Mouse (Mus musculus) frontal cortex, postnatal 10 days (tissue): Measurements from ENCODE around the gene Rnf212b.

Experiments
- DNase-seq, 2 experiments: peaks; one replicate each; pipeline ENCODE4 v3.0.0; 2022; ENCODE audit warnings: low spot score in 2 of 2, mixed read lengths in 1 of 2

Rnf212b gene

DNA sequence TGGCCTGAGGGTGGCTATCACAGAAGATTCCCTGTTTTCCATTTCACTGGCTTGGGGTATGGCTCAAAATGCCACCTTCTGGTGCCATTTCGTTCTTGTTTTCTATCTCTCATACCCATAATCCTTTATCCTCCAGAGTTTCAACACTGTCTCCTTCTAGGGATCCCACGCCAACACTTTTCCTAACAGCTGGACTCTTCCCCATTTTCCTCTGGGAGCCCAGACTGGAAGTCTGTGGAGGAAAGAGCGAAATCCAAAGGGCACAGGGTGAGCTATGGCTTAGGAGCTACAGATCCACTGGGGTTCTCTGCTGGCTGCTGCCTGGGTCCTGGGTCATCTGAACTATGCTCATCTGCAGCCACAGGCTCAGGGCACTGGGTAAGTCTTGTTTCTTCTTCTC, 60.2 kb downstream of the Rnf212b start:
- no peak for DNase-seq

DNA sequence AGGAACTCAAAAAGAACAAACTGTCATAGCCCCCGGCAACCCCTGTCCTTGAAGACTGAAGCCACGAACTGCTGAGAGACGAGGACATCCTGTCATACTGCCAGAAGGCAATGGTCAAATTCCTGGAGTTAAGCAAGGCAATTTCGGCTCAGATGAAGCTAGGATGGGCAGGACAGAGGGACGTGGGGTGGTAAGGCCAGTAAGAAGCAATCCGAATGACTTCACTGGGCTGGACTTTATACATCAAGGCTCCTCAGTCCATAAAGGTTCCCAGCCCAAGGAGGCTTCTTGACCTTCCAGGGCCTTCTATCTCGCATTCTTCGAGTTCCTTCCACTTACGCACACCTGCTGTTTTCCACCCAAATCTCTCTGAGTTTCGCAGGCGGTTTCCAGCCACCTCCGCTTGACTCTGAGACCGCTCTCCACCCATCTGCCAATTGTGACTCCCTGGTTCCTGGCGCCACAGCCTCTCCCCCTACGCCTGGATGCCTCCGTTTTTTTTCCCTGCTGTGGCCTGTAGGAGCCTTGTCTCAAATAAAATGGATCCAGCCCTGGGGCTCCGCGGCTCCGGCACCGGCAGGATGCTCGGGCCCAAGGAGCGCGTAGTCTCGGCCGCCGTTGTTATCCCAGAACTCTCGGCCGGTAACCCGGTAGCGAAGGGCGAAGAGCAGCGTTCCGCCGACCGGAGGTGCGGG, 62.0 kb downstream of the Rnf212b start:
- DNase-seq, result peak in 1 of 2 experiments; percentile 37

DNA sequence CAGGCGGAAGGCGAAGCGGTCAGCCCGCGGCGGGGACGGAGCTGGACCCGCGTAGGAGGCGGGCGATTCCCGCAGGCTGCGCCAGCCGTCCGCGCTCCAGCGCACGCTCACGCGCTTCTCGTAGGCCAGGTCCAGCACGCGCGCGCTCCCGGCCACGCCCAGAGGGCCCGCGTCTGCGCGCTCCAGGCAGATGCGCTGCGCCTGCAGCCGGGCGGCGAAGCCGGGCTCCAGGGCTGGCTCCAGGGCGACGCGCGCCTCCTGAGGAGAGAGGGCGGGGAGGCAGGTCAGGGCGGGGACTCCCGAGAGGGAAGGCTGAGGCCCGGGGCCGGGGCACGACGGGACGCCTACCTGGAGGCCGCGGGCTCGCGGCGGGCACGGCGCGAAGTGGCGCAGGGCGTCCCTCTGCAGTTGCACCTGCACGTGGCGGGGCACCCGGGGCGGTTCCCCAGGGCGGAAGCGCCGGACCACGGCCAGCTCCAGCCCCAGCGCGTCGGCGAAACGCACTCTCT, 62.7 kb downstream of the Rnf212b start:
- peak; percentile 84 to 89 for DNase-seq

DNA sequence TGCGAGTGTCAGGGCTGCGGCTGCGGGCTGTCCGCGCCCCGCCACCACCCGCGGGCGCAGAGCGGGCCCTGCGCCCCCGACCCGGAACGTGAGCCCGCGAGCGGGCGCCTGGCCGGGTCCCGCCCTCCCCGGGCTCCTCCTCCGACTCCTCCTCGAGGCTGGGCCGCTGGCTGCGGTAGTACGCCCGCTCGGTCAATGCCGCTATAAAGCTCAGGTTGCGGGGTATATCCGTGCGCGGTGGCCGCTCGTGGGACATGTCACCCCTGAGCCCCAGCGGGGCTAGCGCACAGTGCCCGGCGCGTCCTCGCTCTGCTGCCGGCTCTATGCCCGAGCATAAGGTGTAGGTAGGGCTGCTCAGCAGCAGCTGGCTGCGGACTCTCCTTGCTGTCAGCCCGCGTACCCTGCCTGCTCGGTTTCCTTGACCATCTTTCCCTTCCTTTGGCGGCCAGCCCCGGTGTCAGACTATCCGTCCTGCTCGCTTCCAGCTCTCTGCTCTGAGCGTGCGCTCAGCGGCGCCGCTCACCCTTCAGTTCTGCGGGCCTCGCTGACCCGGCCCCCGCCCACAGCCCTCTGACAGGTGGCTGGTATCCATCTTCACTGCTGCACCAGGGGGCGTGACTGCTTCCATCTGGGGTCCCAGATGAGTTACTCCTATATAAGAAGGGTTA, 63.2 kb downstream of the Rnf212b start, which contains the start of gene Ppp1r3e:
Gene Ppp1r3e (minus strand): TSS at position 503 of the 668 bp plus-strand sequence.
- DNase-seq, result peak; percentile 34 to 69

DNA sequence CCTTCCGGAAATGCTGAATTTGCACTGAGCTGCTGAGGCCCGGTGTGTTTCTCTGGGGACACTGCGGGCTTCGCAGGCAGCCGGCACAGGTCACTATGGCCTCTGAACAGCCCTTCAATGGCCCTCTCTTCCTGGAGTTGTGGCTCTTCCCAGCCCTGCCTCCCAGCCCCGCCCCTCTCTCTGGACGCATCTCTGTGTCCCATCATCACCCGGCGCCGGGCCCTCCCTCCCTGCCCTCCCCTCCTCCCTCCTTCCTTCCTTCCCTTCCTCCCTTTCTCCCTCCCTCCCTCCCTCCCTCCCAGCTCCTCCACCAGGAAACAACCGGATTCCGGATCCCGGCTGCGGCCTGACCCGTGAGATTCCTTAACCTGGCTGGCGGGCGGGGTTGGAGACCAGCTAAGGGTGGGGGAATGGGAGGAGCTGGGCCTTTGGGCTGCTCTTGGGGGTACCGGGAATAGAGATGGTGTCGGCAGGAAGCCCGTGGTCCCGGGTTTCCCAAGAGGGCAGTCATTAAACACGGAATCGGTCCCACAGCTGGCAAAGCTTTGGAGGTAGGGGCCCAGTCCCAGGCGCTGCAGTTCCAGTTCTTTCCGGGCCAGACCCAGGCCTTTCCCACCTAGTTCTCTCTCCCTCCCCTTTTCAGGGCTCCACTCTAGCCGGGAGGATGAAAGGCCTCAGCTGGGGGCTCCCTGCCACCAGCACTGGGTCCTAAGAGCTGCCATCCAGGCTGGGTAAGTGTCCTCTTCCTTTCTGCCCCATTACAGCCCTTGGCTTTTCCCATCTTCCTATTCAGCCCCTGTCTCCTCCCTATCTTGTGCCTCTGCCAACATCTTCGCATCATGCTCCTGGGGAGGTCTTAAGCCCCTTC, 69.4 kb downstream of the Rnf212b start, which contains the start of the genes Bcl2l2 and Gm20521:
Gene Bcl2l2 (plus strand): TSS at position 224 of the 868 bp plus-strand sequence.
Gene Gm20521 (plus strand): TSS at position 288 of the 868 bp plus-strand sequence.
- peak; percentile 62 to 73 for DNase-seq

DNA sequence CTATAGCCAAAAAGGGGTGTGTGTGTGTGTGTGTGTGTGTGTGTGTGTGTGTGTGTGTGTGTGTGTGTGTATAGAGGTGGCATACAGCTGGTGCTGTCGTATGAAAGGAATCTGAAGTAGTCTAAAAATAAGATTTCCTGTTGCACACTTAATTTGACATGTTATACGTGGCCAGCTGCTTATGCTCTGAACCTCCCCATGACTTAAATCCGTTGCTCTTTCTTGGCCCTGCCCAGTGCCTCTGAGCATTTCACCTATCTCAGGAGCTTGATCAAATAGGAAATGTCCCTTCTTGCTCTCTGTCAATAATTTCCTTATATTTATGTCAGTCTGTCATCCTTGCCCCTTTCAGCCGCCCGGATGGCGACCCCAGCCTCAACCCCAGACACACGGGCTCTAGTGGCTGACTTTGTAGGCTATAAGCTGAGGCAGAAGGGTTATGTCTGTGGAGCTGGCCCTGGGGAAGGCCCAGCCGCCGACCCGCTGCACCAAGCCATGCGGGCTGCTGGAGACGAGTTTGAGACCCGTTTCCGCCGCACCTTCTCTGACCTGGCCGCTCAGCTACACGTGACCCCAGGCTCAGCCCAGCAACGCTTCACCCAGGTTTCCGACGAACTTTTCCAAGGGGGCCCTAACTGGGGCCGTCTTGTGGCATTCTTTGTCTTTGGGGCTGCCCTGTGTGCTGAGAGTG, 70.2 kb downstream of the Rnf212b start:
- no peak for DNase-seq

DNA sequence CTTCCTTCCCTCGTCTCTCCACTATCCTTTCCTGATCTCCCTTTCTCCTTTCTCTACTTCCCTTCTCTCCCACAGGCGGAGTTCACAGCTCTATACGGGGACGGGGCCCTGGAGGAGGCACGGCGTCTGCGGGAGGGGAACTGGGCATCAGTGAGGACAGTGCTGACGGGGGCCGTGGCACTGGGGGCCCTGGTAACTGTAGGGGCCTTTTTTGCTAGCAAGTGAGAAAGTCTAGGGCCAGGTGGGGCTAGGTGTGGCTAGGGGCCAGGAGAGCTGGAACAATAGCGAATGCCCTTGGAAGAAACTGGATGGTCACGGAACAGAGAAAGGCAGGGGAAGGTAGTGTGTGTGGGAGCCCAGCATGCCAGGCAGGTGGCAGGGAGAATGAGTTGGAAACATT, 71.4 kb downstream of the Rnf212b start:
- no peak for DNase-seq

DNA sequence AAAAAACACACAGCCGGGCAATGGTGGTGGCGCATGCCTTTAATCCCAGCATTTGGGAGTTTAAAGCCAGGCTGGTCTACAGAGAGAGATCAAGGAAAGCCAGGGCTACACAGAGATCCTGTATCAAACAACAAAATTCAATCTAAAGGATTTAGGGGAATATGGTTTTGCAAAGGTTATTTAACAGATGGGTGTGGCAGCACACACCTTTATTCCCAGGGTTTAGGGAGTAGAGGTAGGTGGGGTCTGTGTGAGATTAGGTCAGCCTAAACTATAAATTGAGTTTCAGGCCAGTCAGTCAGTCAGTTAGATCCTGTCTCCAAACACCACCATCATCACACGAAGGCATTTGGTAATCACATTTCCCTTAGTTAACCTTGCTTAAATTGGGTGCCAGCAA, 78.3 kb downstream of the Rnf212b start, which contains the start of gene Pabpn1:
Gene Pabpn1 (plus strand): TSS at position 301 of the 400 bp plus-strand sequence.
- no peak for DNase-seq

DNA sequence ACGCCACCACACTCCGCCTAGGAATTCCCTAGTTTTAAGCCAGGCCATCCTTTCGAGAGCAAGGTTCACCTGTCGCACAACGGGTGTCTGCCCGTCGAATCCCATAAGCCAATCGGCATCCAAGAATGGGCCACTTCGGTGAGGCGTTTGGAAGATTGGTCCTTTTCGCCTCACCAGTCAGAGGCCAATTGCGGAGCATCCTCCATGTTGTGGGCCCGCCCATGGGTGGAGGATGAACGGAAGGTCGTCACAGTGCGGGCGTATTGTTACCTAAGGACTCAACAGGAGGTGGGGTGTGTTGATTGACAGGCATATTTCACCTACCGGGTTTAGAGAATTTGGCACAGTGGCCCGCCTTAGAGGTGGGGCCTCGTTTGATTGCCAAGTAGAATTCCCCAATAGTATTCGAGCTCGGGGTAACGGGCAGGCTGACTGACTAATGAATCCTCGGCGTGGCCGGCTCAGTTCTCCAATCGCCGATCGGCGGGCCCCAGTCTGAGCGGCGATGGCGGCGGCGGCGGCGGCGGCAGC, 79.8 kb downstream of the Rnf212b start:
- peak; percentile 98 to 99 for DNase-seq

DNA sequence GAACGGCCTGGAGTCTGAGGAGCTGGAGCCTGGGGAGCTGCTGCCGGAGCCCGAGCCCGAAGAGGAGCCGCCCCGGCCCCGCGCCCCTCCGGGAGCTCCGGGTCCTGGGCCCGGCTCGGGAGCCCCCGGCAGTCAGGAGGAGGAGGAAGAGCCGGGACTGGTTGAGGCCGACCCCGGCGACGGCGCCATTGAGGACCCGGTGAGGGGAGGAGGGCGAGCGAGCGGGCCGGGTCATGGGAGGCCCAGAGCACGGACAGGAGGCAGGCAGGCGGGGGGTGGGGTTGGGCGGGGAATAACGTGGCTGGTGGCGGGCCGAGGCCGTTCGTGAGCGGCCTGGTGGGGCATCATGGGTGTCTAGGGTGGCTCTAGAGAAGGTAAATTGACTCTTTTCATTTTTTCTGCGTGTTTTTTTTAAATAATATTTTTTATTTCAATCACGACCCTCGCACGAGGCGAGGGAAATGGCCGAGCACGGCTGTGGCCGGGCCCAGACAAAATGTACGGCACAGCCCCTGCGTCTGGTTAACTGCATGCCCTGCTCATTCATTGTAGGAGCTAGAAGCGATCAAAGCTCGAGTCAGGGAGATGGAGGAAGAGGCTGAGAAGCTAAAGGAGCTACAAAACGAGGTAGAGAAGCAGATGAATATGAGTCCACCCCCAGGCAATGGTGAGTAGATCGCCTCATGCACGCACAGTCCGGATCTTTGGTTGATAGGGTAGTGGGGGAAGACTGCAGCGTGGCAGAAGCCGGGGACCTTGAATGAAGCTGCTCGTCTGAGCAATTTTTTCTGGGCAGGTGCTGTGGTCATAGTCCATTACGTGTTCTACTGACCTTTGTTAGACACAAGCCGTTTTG, 80.6 kb downstream of the Rnf212b start:
- DNase-seq, result peak; percentile 56 to 70

DNA sequence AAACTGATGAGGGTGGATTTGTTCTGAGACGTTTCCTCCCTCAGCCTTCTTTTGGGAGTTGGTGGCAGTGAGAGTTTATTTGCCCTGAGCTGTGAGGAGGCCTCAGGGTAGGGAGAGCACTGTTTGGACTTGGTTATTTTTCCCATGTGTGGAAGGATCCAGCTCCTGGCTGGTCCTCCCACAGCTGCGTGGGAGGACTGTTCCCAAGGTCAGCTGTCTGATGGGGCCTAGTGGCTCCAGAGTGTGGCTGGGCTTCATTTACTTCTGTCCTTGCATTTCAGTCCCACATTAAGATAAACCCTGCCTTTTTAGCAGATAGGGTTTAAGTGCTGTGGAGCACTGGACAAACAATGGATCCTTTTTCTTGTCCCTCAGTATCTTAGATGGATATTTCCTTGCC, 83.5 kb downstream of the Rnf212b start:
- no peak for DNase-seq

DNA sequence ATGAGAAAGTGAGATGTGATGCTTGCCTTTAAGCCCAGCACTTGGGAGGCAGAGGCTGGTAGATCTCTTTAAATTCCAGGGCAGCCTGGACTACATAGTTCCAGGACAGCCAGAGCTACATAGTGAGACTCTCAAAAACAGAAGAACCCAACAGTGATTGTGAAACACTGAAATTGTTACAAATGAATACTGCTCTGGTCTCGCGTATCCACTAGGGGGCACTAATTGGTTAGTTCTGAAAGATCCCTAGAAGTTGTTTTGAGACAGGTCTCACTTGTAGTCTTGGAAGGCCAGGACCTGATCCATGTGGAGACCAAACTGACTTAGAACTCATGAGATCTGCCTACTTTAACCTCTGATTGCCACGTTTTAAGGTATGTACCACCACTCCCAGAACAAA, 86.4 kb downstream of the Rnf212b start:
- DNase-seq, result peak; percentile 61 to 64

DNA sequence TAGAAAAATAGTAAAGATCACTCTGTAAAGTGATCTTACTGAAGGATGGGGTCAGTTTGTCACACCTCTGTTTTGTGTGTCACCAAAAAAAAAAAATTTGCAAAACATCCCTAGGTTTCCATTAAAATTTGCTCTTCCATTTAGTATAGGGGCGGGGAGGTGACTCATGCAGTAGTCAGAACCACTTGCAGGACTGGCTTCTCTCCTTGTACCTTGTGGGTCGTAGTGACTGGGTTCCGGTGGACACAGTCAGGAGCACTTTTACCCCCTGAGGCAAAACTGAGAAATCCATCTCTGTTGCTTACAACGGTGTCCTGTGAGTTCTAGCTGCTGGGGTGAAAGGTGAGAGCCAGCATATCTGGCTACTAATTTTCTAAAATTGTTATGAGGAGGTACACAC, 89.7 kb downstream of the Rnf212b start:
- DNase-seq, result no peak
